Mouse (Mus musculus): ENCODE measurements around the gene Tmcc3. TPM values are rescaled to one million over a fixed set of nuclear protein-coding genes. Genes with fewer than 3 reads are reported as not detected.

Tmcc3 gene
- polyA plus RNA-seq, 1 experiment: 6.2 TPM

DNA sequence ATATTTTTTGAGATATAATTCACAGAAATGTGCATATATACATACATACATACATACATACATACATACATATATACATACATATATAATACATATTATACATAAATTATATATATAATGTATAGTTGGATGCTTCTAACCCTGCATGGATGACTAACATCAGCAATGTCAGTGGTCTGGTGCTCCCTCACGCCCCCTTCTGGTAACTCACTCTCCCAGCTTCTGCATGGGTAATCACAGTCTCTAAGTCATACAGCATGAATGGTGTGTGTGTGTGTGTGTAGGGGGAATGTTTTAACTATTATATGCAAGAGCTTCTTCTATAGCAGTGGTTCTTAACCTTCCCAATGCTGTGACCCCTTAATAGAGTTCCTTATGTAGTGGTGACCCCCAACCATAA is 250.4 kb downstream of the Tmcc3 start:
- 18% methylated on average over 1 of the region's 1 CpGs for WGBS
- no peak for TF ChIP-seq POLR2A (IDR thresholded peaks at IDR 0.05; ENCODE audit: low read depth, low read length)
- TF ChIP-seq CTCF (IDR thresholded peaks at IDR 0.05; ENCODE audit: extremely low read depth, insufficient read depth, insufficient read length, insufficient replicate concordance): no peak
- no peak overlapping the region for H3K4me3 ChIP-seq (ENCODE audit: extremely low read depth, insufficient read depth, insufficient read length)
- no peak for DNase-seq (ENCODE audit: low read depth in 1 of 2, low spot score in 2 of 2)
- no peaks in the 10 kb centered on the region for H3K4me1 ChIP-seq (ENCODE audit: control insufficient read depth, insufficient read depth, insufficient read length)
- H3K27ac ChIP-seq (ENCODE audit: insufficient read depth, low read length): no peak overlapping the region
- no peaks in the 10 kb centered on the region for H3K27me3 ChIP-seq (ENCODE audit: control insufficient read depth, insufficient read depth, low read length)
- no peaks in the 10 kb centered on the region for H3K36me3 ChIP-seq (ENCODE audit: control insufficient read depth, insufficient read depth, low read length)

GRCm38 (mm10) chr10:94562991-94563390 is 251.2 kb downstream of the Tmcc3 start:
- 87% methylated on average over 3 of the region's 3 CpGs for WGBS
- H3K4me1 ChIP-seq (ENCODE audit: control insufficient read depth, insufficient read depth, insufficient read length): no peaks in the 10 kb centered on the region
- H3K27me3 ChIP-seq (ENCODE audit: control insufficient read depth, insufficient read depth, low read length): no peaks in the 10 kb centered on the region
- H3K27ac ChIP-seq (ENCODE audit: insufficient read depth, low read length): no peak overlapping the region
- TF ChIP-seq POLR2A (IDR thresholded peaks at IDR 0.05; ENCODE audit: low read depth, low read length) (no peak), CTCF (IDR thresholded peaks at IDR 0.05; ENCODE audit: extremely low read depth, insufficient read depth, insufficient read length, insufficient replicate concordance) (no peak)
- no peak for DNase-seq (ENCODE audit: low read depth in 1 of 2, low spot score in 2 of 2)
- H3K4me3 ChIP-seq (ENCODE audit: extremely low read depth, insufficient read depth, insufficient read length): no peak overlapping the region
- H3K36me3 ChIP-seq (ENCODE audit: control insufficient read depth, insufficient read depth, low read length): no peaks in the 10 kb centered on the region

DNA sequence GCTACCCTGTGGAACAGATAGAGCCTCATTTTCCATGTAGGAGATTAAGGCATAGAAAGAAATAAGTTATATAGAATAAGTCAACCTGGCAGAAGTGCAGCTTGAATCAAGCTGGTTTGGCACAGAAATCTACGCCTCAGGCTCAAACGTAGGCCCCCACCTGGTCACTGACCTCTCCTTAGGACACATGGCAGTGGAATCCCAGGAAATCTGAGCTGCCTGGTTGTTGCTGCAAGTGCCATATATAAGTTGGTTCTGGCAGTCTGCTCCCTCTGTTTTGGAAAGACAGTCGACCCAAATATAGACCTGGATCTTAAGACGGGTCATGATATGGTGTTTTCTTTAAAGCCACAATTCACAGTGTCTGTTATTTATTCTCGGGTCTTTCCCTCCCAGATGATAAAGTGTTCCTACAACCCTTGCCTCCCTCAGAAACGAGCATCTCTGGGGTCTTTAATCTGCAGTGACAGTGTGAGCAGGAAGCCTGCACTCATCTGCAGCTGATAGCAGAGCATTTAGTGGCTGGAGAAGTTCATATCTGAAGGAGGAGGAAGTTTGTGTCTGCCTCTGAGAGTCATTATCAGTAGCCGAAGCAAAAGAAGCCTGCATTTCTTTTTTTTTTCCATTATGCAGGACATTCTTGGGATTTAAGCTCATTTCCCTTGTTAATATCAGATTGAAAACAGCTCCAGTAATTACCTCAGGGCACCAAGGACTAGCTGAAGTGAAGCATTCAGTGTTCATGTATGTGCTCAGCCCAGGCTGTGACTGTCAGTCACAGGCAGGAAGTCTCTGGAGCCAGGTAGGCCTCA is 253.9 kb downstream of the Tmcc3 start:
- no peaks in the 10 kb centered on the region for H3K27me3 ChIP-seq (ENCODE audit: control insufficient read depth, insufficient read depth, low read length)
- DNase-seq (ENCODE audit: low read depth in 1 of 2, low spot score in 2 of 2): no peak
- H3K4me1 ChIP-seq (ENCODE audit: control insufficient read depth, insufficient read depth, insufficient read length): no peaks in the 10 kb centered on the region
- no peak overlapping the region for H3K27ac ChIP-seq (ENCODE audit: insufficient read depth, low read length)
- TF ChIP-seq CTCF (IDR thresholded peaks at IDR 0.05; ENCODE audit: extremely low read depth, insufficient read depth, insufficient read length, insufficient replicate concordance) (no peak), POLR2A (IDR thresholded peaks at IDR 0.05; ENCODE audit: low read depth, low read length) (no peak)
- no peak overlapping the region for H3K4me3 ChIP-seq (ENCODE audit: extremely low read depth, insufficient read depth, insufficient read length)
- H3K36me3 ChIP-seq (ENCODE audit: control insufficient read depth, insufficient read depth, low read length): no peaks in the 10 kb centered on the region
- 60% methylated on average over 7 of the region's 7 CpGs for WGBS

DNA sequence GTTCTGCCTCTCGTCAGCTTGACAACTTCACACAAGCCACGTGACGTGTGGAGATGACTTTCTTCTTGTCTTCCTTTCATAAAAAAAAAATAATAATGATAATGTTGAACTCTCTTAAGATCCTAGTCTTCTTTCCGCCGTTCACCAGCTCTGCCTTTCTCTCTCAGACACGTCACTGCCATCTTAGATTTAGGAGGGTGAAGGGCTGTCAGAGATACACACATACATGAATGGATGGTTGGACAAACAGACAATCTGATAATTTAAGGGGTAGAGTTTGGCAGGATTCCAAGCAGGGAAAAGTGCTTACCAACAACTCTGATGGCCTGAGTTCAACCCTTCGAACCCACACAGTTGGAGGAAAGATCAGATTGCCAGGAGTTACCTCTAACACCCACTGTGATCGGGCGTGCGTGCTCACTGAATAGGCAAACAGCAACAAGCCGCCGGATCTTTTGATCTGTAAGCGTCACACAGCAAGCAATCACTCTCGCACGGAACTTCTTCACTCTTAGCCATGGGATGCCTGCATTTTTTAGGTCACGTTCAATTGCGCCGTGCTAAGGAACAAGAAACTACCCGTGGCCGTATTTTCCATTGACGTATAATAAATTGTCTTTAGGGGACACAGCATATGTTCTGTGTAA is 254.6 kb downstream of the Tmcc3 start:
- H3K4me1 ChIP-seq (ENCODE audit: control insufficient read depth, insufficient read depth, insufficient read length): no peaks in the 10 kb centered on the region
- H3K27me3 ChIP-seq (ENCODE audit: control insufficient read depth, insufficient read depth, low read length): no peaks in the 10 kb centered on the region
- no peak overlapping the region for H3K27ac ChIP-seq (ENCODE audit: insufficient read depth, low read length)
- whole genome bisulfite sequencing: 87% methylated on average over 21 of the region's 21 CpGs
- no peak for DNase-seq (ENCODE audit: low read depth in 1 of 2, low spot score in 2 of 2)
- no peak for TF ChIP-seq POLR2A (IDR thresholded peaks at IDR 0.05; ENCODE audit: low read depth, low read length)
- no peak for TF ChIP-seq CTCF (IDR thresholded peaks at IDR 0.05; ENCODE audit: extremely low read depth, insufficient read depth, insufficient read length, insufficient replicate concordance)
- no peak overlapping the region for H3K4me3 ChIP-seq (ENCODE audit: extremely low read depth, insufficient read depth, insufficient read length)
- H3K36me3 ChIP-seq (ENCODE audit: control insufficient read depth, insufficient read depth, low read length): no peaks in the 10 kb centered on the region

GRCm38 (mm10) chr10:94567251-94567650 is 255.5 kb downstream of the Tmcc3 start:
- no peak for TF ChIP-seq CTCF (IDR thresholded peaks at IDR 0.05; ENCODE audit: extremely low read depth, insufficient read depth, insufficient read length, insufficient replicate concordance)
- TF ChIP-seq POLR2A (IDR thresholded peaks at IDR 0.05; ENCODE audit: low read depth, low read length): no peak
- Histone ChIP-seq H3K4me1 (ENCODE audit: control insufficient read depth, insufficient read depth, insufficient read length) (no peaks in the 10 kb centered on the region), H3K27me3 (ENCODE audit: control insufficient read depth, insufficient read depth, low read length) (no peaks in the 10 kb centered on the region), H3K36me3 (ENCODE audit: control insufficient read depth, insufficient read depth, low read length) (no peaks in the 10 kb centered on the region), H3K27ac (ENCODE audit: insufficient read depth, low read length) (no peak overlapping the region), H3K4me3 (ENCODE audit: extremely low read depth, insufficient read depth, insufficient read length) (no peak overlapping the region)
- 92% methylated on average over 6 of the region's 6 CpGs for WGBS
- no peak for DNase-seq (ENCODE audit: low read depth in 1 of 2, low spot score in 2 of 2)

DNA sequence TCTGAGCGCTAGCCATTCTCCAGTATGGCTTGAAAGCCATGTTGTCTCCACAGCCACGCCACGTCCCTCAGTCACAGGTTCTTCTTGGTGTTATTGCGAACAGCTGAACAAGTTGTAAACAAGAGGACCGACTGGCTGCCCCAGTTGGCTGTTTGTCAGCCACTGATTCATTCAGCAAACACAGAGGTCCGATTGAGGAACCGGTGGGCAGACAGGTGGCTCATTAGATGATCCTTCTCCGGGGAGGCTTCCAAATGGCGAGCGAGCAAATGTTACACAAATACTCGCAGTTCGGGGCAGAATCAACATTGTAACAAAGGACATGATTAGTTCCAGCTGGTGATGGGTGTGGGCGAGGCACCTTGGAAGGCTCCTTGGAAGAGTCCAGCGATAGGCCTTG is 256.2 kb downstream of the Tmcc3 start:
- Histone ChIP-seq H3K4me1 (ENCODE audit: control insufficient read depth, insufficient read depth, insufficient read length) (no peaks in the 10 kb centered on the region), H3K27ac (ENCODE audit: insufficient read depth, low read length) (no peak overlapping the region), H3K36me3 (ENCODE audit: control insufficient read depth, insufficient read depth, low read length) (no peaks in the 10 kb centered on the region), H3K4me3 (ENCODE audit: extremely low read depth, insufficient read depth, insufficient read length) (no peak overlapping the region), H3K27me3 (ENCODE audit: control insufficient read depth, insufficient read depth, low read length) (no peaks in the 10 kb centered on the region)
- WGBS: 94% methylated on average over 14 of the region's 14 CpGs
- no peak for DNase-seq (ENCODE audit: low read depth in 1 of 2, low spot score in 2 of 2)
- TF ChIP-seq CTCF (IDR thresholded peaks at IDR 0.05; ENCODE audit: extremely low read depth, insufficient read depth, insufficient read length, insufficient replicate concordance): no peak
- no peak for TF ChIP-seq POLR2A (IDR thresholded peaks at IDR 0.05; ENCODE audit: low read depth, low read length)

DNA sequence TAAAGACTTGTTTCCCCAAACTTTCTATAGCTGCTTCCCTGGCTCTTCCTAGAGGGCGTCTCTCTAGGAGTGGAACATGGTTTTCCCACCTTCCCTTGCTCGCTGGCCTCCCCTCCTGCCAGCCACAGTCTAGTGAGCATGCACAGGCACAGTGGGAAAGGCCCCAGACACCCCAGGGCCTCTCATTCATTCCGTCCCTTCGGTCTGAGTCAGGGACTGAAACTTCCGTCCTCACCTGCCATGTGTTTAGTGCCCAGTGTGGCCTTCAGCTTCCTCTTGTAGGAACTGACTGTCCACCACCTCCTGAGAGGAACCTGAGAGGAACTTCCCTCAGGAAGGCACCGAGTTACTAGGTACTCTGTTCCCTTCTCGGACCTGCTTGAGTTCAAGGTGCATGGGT is 257.1 kb downstream of the Tmcc3 start:
- no peaks in the 10 kb centered on the region for H3K27me3 ChIP-seq (ENCODE audit: control insufficient read depth, insufficient read depth, low read length)
- no peaks in the 10 kb centered on the region for H3K36me3 ChIP-seq (ENCODE audit: control insufficient read depth, insufficient read depth, low read length)
- 80% methylated on average over 7 of the region's 7 CpGs for WGBS
- H3K4me3 ChIP-seq (ENCODE audit: extremely low read depth, insufficient read depth, insufficient read length): no peak overlapping the region
- TF ChIP-seq POLR2A (IDR thresholded peaks at IDR 0.05; ENCODE audit: low read depth, low read length): no peak
- no peak overlapping the region for H3K27ac ChIP-seq (ENCODE audit: insufficient read depth, low read length)
- H3K4me1 ChIP-seq (ENCODE audit: control insufficient read depth, insufficient read depth, insufficient read length): no peaks in the 10 kb centered on the region
- no peak for DNase-seq (ENCODE audit: low read depth in 1 of 2, low spot score in 2 of 2)
